ENCODE assay signal across 33 mouse cellular contexts in the genomic region with DNA sequence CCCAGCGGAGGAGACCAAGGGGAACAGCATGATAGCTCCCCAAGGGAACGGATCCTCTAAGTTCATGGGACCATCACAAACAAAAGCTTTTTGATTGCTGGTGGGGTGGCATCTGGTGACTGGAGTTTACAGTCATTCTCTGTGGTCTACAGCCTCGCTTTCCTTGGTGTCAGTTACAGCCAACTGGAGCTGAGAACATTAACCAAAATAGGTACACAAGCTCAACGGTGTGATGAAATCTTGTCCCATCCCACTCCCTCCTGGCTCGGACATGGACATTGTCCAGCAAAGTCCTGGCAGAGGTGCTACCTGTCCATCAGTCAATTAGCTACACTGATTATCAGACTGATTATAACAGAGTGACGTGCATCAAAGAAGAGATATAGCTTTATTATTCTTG. TPM values are rescaled to one million over a fixed set of nuclear protein-coding genes. Genes with fewer than 3 reads are reported as not detected.
DNase-seq lines count a peak whose midpoint lies in the region; ATAC-seq and TF ChIP-seq lines count a peak whose summit lies in the region.
"Had no signal": no experiment of that assay in that cellular context is flagged by ENCODE, and none has a peak within 500 bp of the region (broad histone marks: within the 10 kb centered on the region; RNA-seq: fewer than 3 reads in every experiment).

No protein-coding gene starts in this region.

- WGBS in heart, embryonic 14.5 days: 51% methylated on average over 6 of the region's 6 CpGs
- WGBS in liver, embryonic 15.5 days (ENCODE audit: insufficient replicate concordance): 66% methylated on average over 6 of the region's 6 CpGs
- 66% methylated on average over 6 of the region's 6 CpGs for WGBS in liver, embryonic 12.5 days (ENCODE audit: insufficient replicate concordance)

- no peak overlapping the region for H3ac ChIP-seq in myocyte (ENCODE audit: control insufficient read depth, insufficient read length)

- H3K9me3 ChIP-seq in heart, embryonic 14.5 days (ENCODE audit: control insufficient read depth, low read length): peaks cover 4% of the 10 kb centered on the region; the same call in 1 of the 2 replicates
- H3K9me3 ChIP-seq in liver, embryonic 15.5 days (replicated peaks): no peaks in the 10 kb centered on the region
- H3K9me3 ChIP-seq in liver, embryonic 12.5 days (replicated peaks): no peaks in the 10 kb centered on the region
- H3K9me3 ChIP-seq: embryonic facial prominence, embryonic 10.5 days; embryonic facial prominence, embryonic 13.5 days; forebrain, embryonic 12.5 days; heart, embryonic 13.5 days; hindbrain, embryonic 13.5 days had no signal

- H3K27me3 ChIP-seq in heart, embryonic 14.5 days (ENCODE audit: control insufficient read depth, insufficient read depth, low read length): no peaks in the 10 kb centered on the region
- H3K27me3 ChIP-seq in liver, embryonic 15.5 days: no peaks in the 10 kb centered on the region
- H3K27me3 ChIP-seq in liver, embryonic 12.5 days (replicated peaks): peaks cover 6% of the 10 kb centered on the region; the same call in 1 of the 2 replicates
- peaks cover 21% of the 10 kb centered on the region for H3K27me3 ChIP-seq in myocyte (ENCODE audit: control insufficient read depth, insufficient read depth, insufficient read length)
- H3K27me3 ChIP-seq: embryonic facial prominence, embryonic 13.5 days; forebrain, embryonic 12.5 days; forebrain, embryonic 15.5 days; heart, embryonic 13.5 days; hindbrain, embryonic 13.5 days had no signal

- H3K4me3 ChIP-seq in heart, embryonic 14.5 days (ENCODE audit: control insufficient read depth in 1 of 2, insufficient read depth in 1 of 2, low read depth in 1 of 2, low read length in 2 of 2): no peak overlapping the region
- H3K4me3 ChIP-seq in liver, embryonic 15.5 days (replicated peaks): no peak overlapping the region
- H3K4me3 ChIP-seq in liver, embryonic 12.5 days: no peak overlapping the region
- no peak overlapping the region for H3K4me3 ChIP-seq in myocyte
- H3K4me3 ChIP-seq: embryonic facial prominence, embryonic 10.5 days; embryonic facial prominence, embryonic 13.5 days; erythroblast, embryonic 14.5 days; forebrain, embryonic 12.5 days; forebrain, embryonic 15.5 days; heart, adult 2 months; heart, embryonic 13.5 days; hindbrain, embryonic 10.5 days; hindbrain, embryonic 13.5 days had no signal

- H3K27ac ChIP-seq in heart, embryonic 14.5 days (replicated peaks in 1 of 2; ENCODE audit: control insufficient read depth in 1 of 2, insufficient read depth in 1 of 2, low read depth in 2 of 2, low read length in 2 of 2): no peak overlapping the region
- peak overlapping the region; percentile 31; the same call in 1 of the 2 replicates for H3K27ac ChIP-seq in liver, embryonic 15.5 days (replicated peaks)
- no peak overlapping the region; the same call in 1 of the 2 replicates for H3K27ac ChIP-seq in liver, embryonic 12.5 days
- H3K27ac ChIP-seq: embryonic facial prominence, embryonic 10.5 days; embryonic facial prominence, embryonic 13.5 days; forebrain, embryonic 12.5 days; forebrain, embryonic 15.5 days; heart, adult 2 months; heart, embryonic 13.5 days; hindbrain, embryonic 10.5 days; hindbrain, embryonic 13.5 days had no signal

- ATAC-seq in heart, embryonic 14.5 days (ENCODE audit: insufficient number of reproducible peaks, insufficient read depth, low FRiP score, low read depth): no peak
- ATAC-seq in liver, embryonic 15.5 days (ENCODE audit: insufficient read depth): no peak
- no peak for ATAC-seq in liver, embryonic 12.5 days
- ATAC-seq: CD4-positive, CD25-positive, alpha-beta regulatory T cell, adult 4 months; forebrain, embryonic 15.5 days; hindbrain, embryonic 16.5 days had no signal

- DNase-seq in heart, adult 9 months (ENCODE audit: low spot score in 2 of 2): no peak
- no peak for DNase-seq in adrenal gland, postnatal 36 days
- DNase-seq: adrenal gland, adult 2 months; adrenal gland, postnatal 14 days; cerebellum, adult 11-12 months; cerebellum, adult 8-10 months; cerebellum, postnatal 10 days; cerebellum, postnatal 36 days; embryo, embryonic 11 days; gastrocnemius, postnatal 25 days; heart, adult 2 months; heart, postnatal 36 days had no signal

- peaks cover 4 to 8% of the 10 kb centered on the region in 2 experiments; a peak in 2 of 4 replicates for H3K4me1 ChIP-seq in heart, embryonic 14.5 days (ENCODE audit: control insufficient read depth in 2 of 2, insufficient read depth in 2 of 2, low read length in 2 of 2)
- peaks cover 51% of the 10 kb centered on the region for H3K4me1 ChIP-seq in liver, embryonic 15.5 days (replicated peaks)
- H3K4me1 ChIP-seq in liver, embryonic 12.5 days: peaks cover 31% of the 10 kb centered on the region
- H3K4me1 ChIP-seq: embryonic facial prominence, embryonic 10.5 days; embryonic facial prominence, embryonic 13.5 days; forebrain, embryonic 12.5 days; forebrain, embryonic 15.5 days; hindbrain, embryonic 10.5 days; hindbrain, embryonic 13.5 days had no signal

- no peaks in the 10 kb centered on the region for H3K36me3 ChIP-seq in heart, embryonic 14.5 days (ENCODE audit: control insufficient read depth, insufficient read depth, low read length)
- H3K36me3 ChIP-seq in liver, embryonic 15.5 days (replicated peaks): no peaks in the 10 kb centered on the region
- no peaks in the 10 kb centered on the region for H3K36me3 ChIP-seq in liver, embryonic 12.5 days
- H3K36me3 ChIP-seq in myocyte (ENCODE audit: control insufficient read depth, insufficient read depth): no peaks in the 10 kb centered on the region
- H3K36me3 ChIP-seq: embryonic facial prominence, embryonic 10.5 days; embryonic facial prominence, embryonic 13.5 days; forebrain, embryonic 12.5 days; forebrain, embryonic 15.5 days; heart, embryonic 13.5 days; hindbrain, embryonic 10.5 days; hindbrain, embryonic 13.5 days had no signal

- H3K4me2 ChIP-seq in heart, embryonic 14.5 days (ENCODE audit: low read length): 0 out of 2 replicates have a peak overlapping the region, but pooled peaks have one; percentile 4
- H3K4me2 ChIP-seq in liver, embryonic 15.5 days: no peak overlapping the region
- H3K4me2 ChIP-seq in liver, embryonic 12.5 days: no peak overlapping the region
- peak overlapping the region; percentile 30 for H3K4me2 ChIP-seq in myocyte (ENCODE audit: low read depth)
- H3K4me2 ChIP-seq: embryonic facial prominence, embryonic 13.5 days; forebrain, embryonic 12.5 days; forebrain, embryonic 15.5 days; heart, embryonic 13.5 days; hindbrain, embryonic 13.5 days had no signal

- no peaks in the 10 kb centered on the region for H3K79me2 ChIP-seq in myocyte (ENCODE audit: control insufficient read depth, insufficient read depth)

- no peak for TF ChIP-seq POLR2A in myocyte (IDR thresholded peaks at IDR 0.05; ENCODE audit: insufficient read length, low read depth)

- H3K9ac ChIP-seq in heart, embryonic 14.5 days (ENCODE audit: low read length): no peak overlapping the region
- H3K9ac ChIP-seq in liver, embryonic 15.5 days: no peak overlapping the region
- H3K9ac ChIP-seq in liver, embryonic 12.5 days: no peak overlapping the region
- H3K9ac ChIP-seq: embryonic facial prominence, embryonic 13.5 days; forebrain, embryonic 12.5 days; forebrain, embryonic 15.5 days; heart, embryonic 13.5 days; hindbrain, embryonic 13.5 days had no signal

TF ChIP-seq in myocyte, 11 proteins besides CTCF, POLR2A, EP300 and RAD21:
- TF ChIP-seq CEBPB (IDR thresholded peaks at IDR 0.05; ENCODE audit: insufficient read depth, poor library complexity, severe bottlenecking) (0 out of 2 replicates have a peak, but pooled peaks have one; percentile 16), MAX (IDR thresholded peaks at IDR 0.05; ENCODE audit: low read depth) (no peak), USF1 (IDR thresholded peaks at IDR 0.05; ENCODE audit: low read depth) (no peak), TCF12 (IDR thresholded peaks at IDR 0.05; ENCODE audit: insufficient read depth, poor library complexity, severe bottlenecking) (no peak), MYOD1 (IDR thresholded peaks at IDR 0.05; ENCODE audit: control insufficient read depth in 1 of 3, insufficient read length in 2 of 3, low read depth in 2 of 3) (peak in 2 of 3 experiments; percentile 4 to 19), REST (IDR thresholded peaks at IDR 0.05; ENCODE audit: insufficient read depth, insufficient read length) (no peak), SRF (IDR thresholded peaks at IDR 0.05; ENCODE audit: control insufficient read depth, insufficient read length, low read depth) (no peak), POLR2AphosphoS2 (IDR thresholded peaks at IDR 0.05; ENCODE audit: insufficient read length, low read depth) (no peak), MYOG (IDR thresholded peaks at IDR 0.05; ENCODE audit: control insufficient read depth in 1 of 3, insufficient read depth in 1 of 3, insufficient read length in 2 of 3, low read depth in 2 of 3) (peak in 1 of 3 experiments; percentile 22), TCF3 (IDR thresholded peaks at IDR 0.05; ENCODE audit: insufficient read length, low read depth) (no peak), E2F4 (IDR thresholded peaks at IDR 0.05; ENCODE audit: insufficient read depth) (no peak)
TF ChIP-seq in myocyte: peak in this region for 3.

RNA-seq across cellular contexts. Expression of gene Avpr1b, which starts 15.6 kb away (rescaled TPM):
- not detected in 2 replicates for polyA plus RNA-seq in heart, embryonic 14.5 days (2014; fragmentation: Nextera tagmentation; extraction: Ambion mirVana)
- polyA plus RNA-seq in liver, embryonic 15.5 days (2015; fragmentation: Nextera tagmentation; extraction: Ambion mirVana): not detected in 2 replicates
- not detected in 2 replicates for polyA plus RNA-seq in liver, embryonic 12.5 days (2016; fragmentation: Nextera tagmentation; extraction: Ambion mirVana)
- not detected for polyA plus RNA-seq in myocyte (2012; fragmentation: generic; extraction: Trizol)
- not detected for total RNA-seq in adrenal gland, postnatal 36 days (2021)
- total RNA-seq: adrenal gland, adult 2 months; gastrocnemius, adult 8-10 months; gastrocnemius, postnatal 25 days; heart, adult 2 months; heart, postnatal 36 days; MEL had no signal
- polyA plus RNA-seq: adrenal gland, adult 2 months; brain, embryonic 14.5 days; C2C12; CD4-positive, CD25-positive, alpha-beta regulatory T cell, adult 4 months; cortical plate, adult 2 months; embryonic facial prominence, embryonic 10.5 days; embryonic facial prominence, embryonic 13.5 days; erythroblast, embryonic 14.5 days; forebrain, embryonic 12.5 days; forebrain, embryonic 15.5 days; gonadal fat pad, adult 2 months; heart, adult 2 months; heart, embryonic 13.5 days; heart, postnatal 0 days; hindbrain, embryonic 10.5 days; hindbrain, embryonic 13.5 days; hindbrain, embryonic 16.5 days had no signal

RNA-seq across cellular contexts. Expression of gene Ctse, which starts 23.5 kb away (rescaled TPM):
- 0.15 TPM in 1 of 2 replicates, not detected in the other for polyA plus RNA-seq in heart, embryonic 14.5 days (2014; fragmentation: Nextera tagmentation; extraction: Ambion mirVana)
- polyA plus RNA-seq in liver, embryonic 15.5 days (2015; fragmentation: Nextera tagmentation; extraction: Ambion mirVana): 25.2 and 29.9 TPM in 2 replicates
- polyA plus RNA-seq in liver, embryonic 12.5 days (2016; fragmentation: Nextera tagmentation; extraction: Ambion mirVana): 12.6 TPM in 2 replicates
- polyA plus RNA-seq in myocyte (2012; fragmentation: generic; extraction: Trizol): not detected
- total RNA-seq in adrenal gland, postnatal 36 days (2021): under 1 TPM; 0.33 to 0.36 TPM
- total RNA-seq: gastrocnemius, adult 8-10 months had no signal
- polyA plus RNA-seq: C2C12; cortical plate, adult 2 months; embryonic facial prominence, embryonic 10.5 days; embryonic facial prominence, embryonic 13.5 days; forebrain, embryonic 12.5 days; forebrain, embryonic 15.5 days; hindbrain, embryonic 10.5 days; hindbrain, embryonic 13.5 days; hindbrain, embryonic 16.5 days had no signal

Comparison
In these comparisons a context has a peak if more than half of its experiments do, and no peak if none do; other contexts are left out.
1. H3K4me2 ChIP-seq: peak in heart, embryonic 14.5 days (single experiment) and myocyte (single experiment); none in liver, embryonic 15.5 days (single experiment) and liver, embryonic 12.5 days (single experiment).
2. RNA of gene Ctse, which starts 23.5 kb away (polyA plus RNA-seq): 25.2 to 29.9 TPM in liver, embryonic 15.5 days and 12.6 TPM in liver, embryonic 12.5 days; 0.15 TPM in heart, embryonic 14.5 days and not detected in myocyte (single experiment); every median in the first group is over 10 times any median in the second.